Mouse (Mus musculus) brain, adult 2 months (tissue): Measurements from ENCODE around the gene Cdan1.

Experiments used
- DNase-seq: peaks from one replicate; pipeline ENCODE4 v3.0.0; 2011; ENCODE audit warnings: low read depth, low spot score

Gene Cdan1

GRCm38 (mm10) chr2:120849449-120850423, at the start of gene Cdan1:
Cdan1 (minus strand) TSS chr2:120850128.
- peak; percentile 41 for DNase-seq

GRCm38 (mm10) chr2:120896361-120896760, 46.4 kb upstream of the Cdan1 start:
- DNase-seq: no peak

- no peak for DNase-seq
Observed at GRCm38 (mm10) chr2:120887601-120888000, 37.7 kb upstream of the Cdan1 start.

- peak; percentile 66 for DNase-seq
Observed at GRCm38 (mm10) chr2:120873192-120873591, 23.3 kb upstream of the Cdan1 start.

- peak; percentile 65 for DNase-seq
Observed at GRCm38 (mm10) chr2:120871447-120872336, 21.8 kb upstream of the Cdan1 start.

- peak; percentile 87 for DNase-seq
Observed at GRCm38 (mm10) chr2:120867336-120867735, 17.4 kb upstream of the Cdan1 start.

GRCm38 (mm10) chr2:120866561-120866960, 16.6 kb upstream of the Cdan1 start:
- peak; percentile 77 for DNase-seq

- no peak for DNase-seq
Observed at GRCm38 (mm10) chr2:120863389-120863788, 13.5 kb upstream of the Cdan1 start.

GRCm38 (mm10) chr2:120860699-120861098, 10.8 kb upstream of the Cdan1 start:
- DNase-seq: peak; percentile 63

- no peak for DNase-seq
Observed at GRCm38 (mm10) chr2:120858131-120858530, 8.2 kb upstream of the Cdan1 start.

GRCm38 (mm10) chr2:120853151-120853550, 3.2 kb upstream of the Cdan1 start:
- DNase-seq: no peak

- DNase-seq: no peak
Observed at GRCm38 (mm10) chr2:120852626-120853025, 2.7 kb upstream of the Cdan1 start.

- peak; percentile 100 for DNase-seq
Observed at GRCm38 (mm10) chr2:120850424-120851082, 625 bp upstream of the Cdan1 start, which contains the start of gene Ttbk2. Ttbk2 (minus strand) TSS chr2:120850604.

- DNase-seq: no peak
Observed at GRCm38 (mm10) chr2:120845280-120845679, 4.6 kb downstream of the Cdan1 start.

GRCm38 (mm10) chr2:120843990-120844389, 5.9 kb downstream of the Cdan1 start:
- no peak for DNase-seq

- no peak for DNase-seq
Observed at GRCm38 (mm10) chr2:120841211-120841610, 8.7 kb downstream of the Cdan1 start.

- DNase-seq: no peak
Observed at GRCm38 (mm10) chr2:120835167-120835566, 14.8 kb downstream of the Cdan1 start.

- no peak for DNase-seq
Observed at GRCm38 (mm10) chr2:120826936-120827638, 22.8 kb downstream of the Cdan1 start.

GRCm38 (mm10) chr2:120770265-120770935, 79.5 kb downstream of the Cdan1 start:
- DNase-seq: peak; percentile 85

- no peak for DNase-seq
Observed at GRCm38 (mm10) chr2:120761922-120762321, 88.0 kb downstream of the Cdan1 start.
